Mouse (Mus musculus) kidney, adult 11 months (tissue): ENCODE results near the gene Gm3002.
"Not testable (repeated sequence)": the region's sequence is repeated elsewhere in the genome, so short reads cannot be mapped to it uniquely, and the experiment has no call there.

Experiments
- DNase-seq: peaks from one replicate; pipeline ENCODE4 v3.0.0; 2022

Gm3002 gene

GRCm38 (mm10) chr14:3809774-3810173, at the start of gene Gm3002:
TSS of gene Gm3002 (plus strand) at chr14:3810074.
- not testable (repeated sequence) for DNase-seq

- DNase-seq, result not testable (repeated sequence)
Observed at GRCm38 (mm10) chr14:3845945-3846344, 36.1 kb downstream of the Gm3002 start, which contains the start of gene Gm3033. TSS of gene Gm3033 (plus strand) at chr14:3846245.

DNA sequence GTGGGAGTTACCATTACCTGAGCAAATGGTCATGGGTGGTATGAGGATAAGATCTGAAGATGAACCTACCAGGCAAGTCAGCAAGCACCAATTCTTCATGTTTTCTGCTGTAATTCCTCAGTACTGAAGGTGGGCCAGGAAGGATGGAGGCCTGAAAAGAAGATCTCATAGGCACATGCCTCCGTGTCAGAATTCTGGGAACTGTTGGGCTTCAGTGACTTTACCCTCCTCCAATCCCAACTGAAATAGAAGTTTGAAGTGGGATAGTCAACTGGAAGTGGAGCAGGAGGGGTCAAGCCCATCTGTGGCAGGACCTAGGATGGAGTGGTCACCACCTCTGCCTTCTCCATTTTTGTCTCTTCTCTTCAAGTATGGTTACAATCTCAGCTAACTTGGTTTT, 74.0 kb downstream of the Gm3002 start, which contains the start of gene Gm2916:
Gene Gm2916, plus strand, starts transcription at position 301 of the 400 bp plus-strand sequence.
- DNase-seq, result not testable (repeated sequence)

- DNase-seq, result not testable (repeated sequence)
Observed at GRCm38 (mm10) chr14:3931456-3931855, 121.6 kb downstream of the Gm3002 start, which contains the start of gene Gm3029. TSS of gene Gm3029 (plus strand) at chr14:3931756.

DNA sequence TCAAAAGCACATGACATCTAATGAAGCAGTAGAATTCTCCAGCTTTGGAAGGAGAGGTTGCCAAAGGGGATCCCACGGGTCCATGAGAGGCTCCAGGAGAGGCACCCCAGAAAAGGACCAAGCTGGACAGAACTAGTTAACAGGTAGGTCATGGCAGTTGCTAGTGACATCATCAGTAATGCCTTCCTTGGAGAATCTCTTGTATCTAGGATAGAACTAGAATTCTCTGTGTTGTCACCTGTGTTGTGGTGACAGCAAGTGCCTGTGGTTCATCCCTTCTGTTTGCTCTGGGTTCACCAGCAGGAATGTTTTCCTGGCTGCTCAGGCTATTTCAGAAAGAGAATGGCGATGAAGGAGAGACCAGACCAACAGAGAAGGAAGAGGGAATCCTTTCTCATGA, 153.4 kb downstream of the Gm3002 start, which contains the start of gene Gm3095:
Gene Gm3095, plus strand, starts transcription at position 301 of the 400 bp plus-strand sequence.
- DNase-seq, result not testable (repeated sequence)

DNA sequence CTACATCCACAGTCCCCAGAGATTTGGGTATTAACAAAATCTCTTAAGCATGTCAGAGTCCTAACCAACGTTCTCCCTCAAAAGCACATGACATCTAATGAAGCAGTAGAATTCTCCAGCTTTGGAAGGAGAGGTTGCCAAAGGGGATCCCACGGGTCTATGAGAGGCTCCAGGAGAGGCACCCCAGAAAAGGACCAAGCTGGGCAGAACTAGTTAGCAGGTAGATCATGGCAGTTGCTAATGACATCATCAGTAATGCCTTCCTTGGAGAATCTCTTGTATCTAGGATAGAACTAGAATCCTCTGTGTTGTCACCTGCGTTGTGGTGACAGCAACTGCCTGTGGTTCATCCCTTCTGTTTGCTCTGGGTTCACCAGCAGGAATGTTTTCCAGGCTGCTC, 188.2 kb downstream of the Gm3002 start, which contains the start of gene Gm3099:
Gene Gm3099, plus strand, starts transcription at position 301 of the 400 bp plus-strand sequence.
- not testable (repeated sequence) for DNase-seq
